Mouse (Mus musculus) heart, adult 2 months (tissue): Measurements from ENCODE around the gene Mxd4.

Source experiments
- CTCF ChIP-seq: fragments of 200-600 bp; IDR thresholded peaks from 2 replicates; pipeline ENCODE4 v1.8.1; 2022; ENCODE audit warnings: antibody characterized with exemption, mild to moderate bottlenecking, moderate library complexity
- EP300 ChIP-seq: fragments of 200-500 bp; IDR thresholded peaks from 2 replicates; pipeline ENCODE4 v1.6.1; 2011; ENCODE audit warnings: low read depth, low read length, control low read depth; ENCODE audit not compliant: insufficient read depth

- TF ChIP-seq CTCF = no peak
- TF ChIP-seq EP300 = no peak
Measured at GRCm38 (mm10) chr5:34204911-34205310, 17.4 kb upstream of the Mxd4 start.
